Mouse (Mus musculus) midbrain, embryonic 13.5 days (tissue): ENCODE measurements around the gene Olfr19. TPM values are rescaled to one million over a fixed set of nuclear protein-coding genes. Genes with fewer than 3 reads are reported as not detected.
"Not testable (repeated sequence)": the region's sequence is repeated elsewhere in the genome, so short reads cannot be mapped to it uniquely, and the experiment has no call there.

ENCODE experiments used
- ATAC-seq: fragments of 200-750 bp; cut with Nextera tagmentation; 2 replicates; pipeline ENCODE4 v1.8.0; 2017; ENCODE audit warnings: mild to moderate bottlenecking, moderate TSS enrichment, moderate library complexity
- H3K27ac ChIP-seq: fragments of 300-500 bp; sonication (generic); 2 replicates; pipeline ENCODE4 v1.5.1; 2015; ENCODE audit warnings: inconsistent platforms, mild to moderate bottlenecking, moderate library complexity
- H3K27me3 ChIP-seq: fragments of 300-500 bp; sonication (generic); 2 replicates; pipeline ENCODE4 v1.6.1; 2015; ENCODE audit warnings: mild to moderate bottlenecking, inconsistent platforms
- H3K36me3 ChIP-seq: fragments of 300-500 bp; sonication (generic); 2 replicates; pipeline ENCODE4 v1.6.1; 2015; ENCODE audit warnings: mild to moderate bottlenecking, inconsistent platforms
- H3K4me1 ChIP-seq: fragments of 300-500 bp; sonication (generic); replicated peaks from 2 replicates; pipeline ENCODE4 v1.6.1; 2015; ENCODE audit warnings: inconsistent platforms
- H3K4me2 ChIP-seq: fragments of 300-500 bp; sonication (generic); replicated peaks from 2 replicates; pipeline ENCODE4 v1.6.1; 2015; ENCODE audit warnings: moderate library complexity, mild to moderate bottlenecking, inconsistent platforms
- H3K4me3 ChIP-seq: fragments of 300-500 bp; sonication (generic); replicated peaks from 2 replicates; pipeline ENCODE4 v1.5.1; 2015; ENCODE audit warnings: mild to moderate bottlenecking, inconsistent platforms
- H3K9ac ChIP-seq: fragments of 300-500 bp; sonication (generic); replicated peaks from 2 replicates; pipeline ENCODE4 v1.6.1; 2015; ENCODE audit warnings: mild to moderate bottlenecking, inconsistent platforms
- H3K9me3 ChIP-seq: fragments of 300-500 bp; sonication (generic); 2 replicates; pipeline ENCODE4 v1.6.1; 2016; ENCODE audit warnings: mild to moderate bottlenecking, inconsistent platforms
- WGBS: fragments of 180-500 bp; shearing (Covaris S2); methylation state at CpG from one replicate; pipeline ENCODE4 v1.1.7; 2015; 5-methylcytosine and 5-hydroxymethylcytosine counted together
- polyA plus RNA-seq: library from polyadenylated mRNA; unstranded; fragments of >200 nt; fragmentation: Nextera tagmentation; extraction: Ambion mirVana; gene quantifications from 2 replicates; pipeline ENCODE4 v1.2.1, GENCODE M21; 2015

Gene Olfr19
- not detected in 2 replicates for polyA plus RNA-seq

GRCm38 (mm10) chr16:16676305-16676704 lies at the start of gene Olfr19:
Olfr19 (minus strand) TSS chr16:16676405.
- H3K9ac ChIP-seq = no peak within 1 kb of the TSS
- WGBS = 70% methylated on average over 2 of the region's 2 CpGs
- no peaks in the 10 kb centered on the region for H3K27me3 ChIP-seq
- no peak within 1 kb of the TSS for H3K27ac ChIP-seq
- no peak for ATAC-seq
- no peaks in the 10 kb centered on the region for H3K36me3 ChIP-seq
- H3K4me1 ChIP-seq = no peaks in the 10 kb centered on the region
- H3K4me3 ChIP-seq = no peak within 1 kb of the TSS
- H3K9me3 ChIP-seq = no peaks in the 10 kb centered on the region
- H3K4me2 ChIP-seq = no peak within 1 kb of the TSS

DNA sequence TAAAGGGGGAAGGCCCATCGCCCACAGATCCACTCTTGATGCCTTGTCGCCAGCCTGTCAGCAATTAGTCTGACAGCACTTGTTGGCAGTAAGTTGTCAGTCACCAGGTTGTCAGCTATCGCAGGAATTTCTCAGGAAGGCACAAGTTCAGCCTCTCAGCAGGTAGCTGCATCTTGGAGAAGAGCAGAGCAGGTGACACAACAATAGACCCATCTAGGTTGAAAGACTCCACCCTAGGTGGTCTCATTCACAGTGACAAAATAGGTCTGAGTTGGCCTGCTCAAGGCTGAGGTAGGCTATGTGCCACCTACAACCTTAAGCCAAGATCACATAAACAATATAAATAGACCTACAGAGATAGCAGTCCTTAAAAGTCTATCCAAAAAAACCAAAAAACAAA lies 8.8 kb upstream of the Olfr19 start:
- H3K4me2 ChIP-seq = no peak overlapping the region
- no peak overlapping the region for H3K9ac ChIP-seq
- WGBS = 68% methylated on average over 3 of the region's 3 CpGs
- no peaks in the 10 kb centered on the region for H3K36me3 ChIP-seq
- no peaks in the 10 kb centered on the region for H3K9me3 ChIP-seq
- no peak overlapping the region for H3K4me3 ChIP-seq
- H3K4me1 ChIP-seq = no peaks in the 10 kb centered on the region
- no peak for ATAC-seq
- H3K27me3 ChIP-seq = no peaks in the 10 kb centered on the region
- no peak overlapping the region for H3K27ac ChIP-seq

- no peak overlapping the region for H3K27ac ChIP-seq
- H3K9me3 ChIP-seq = no peaks in the 10 kb centered on the region
- no peaks in the 10 kb centered on the region for H3K27me3 ChIP-seq
- no peak overlapping the region for H3K4me2 ChIP-seq
- H3K9ac ChIP-seq = no peak overlapping the region
- no peaks in the 10 kb centered on the region for H3K36me3 ChIP-seq
- no peaks in the 10 kb centered on the region for H3K4me1 ChIP-seq
- WGBS = 84% methylated on average over 2 of the region's 2 CpGs
- no peak overlapping the region for H3K4me3 ChIP-seq
- no peak for ATAC-seq
Observed at GRCm38 (mm10) chr16:16684053-16684452, 7.8 kb upstream of the Olfr19 start.

- Histone ChIP-seq H3K27ac (no peak overlapping the region), H3K4me3 (no peak overlapping the region), H3K27me3 (no peaks in the 10 kb centered on the region), H3K9me3 (no peaks in the 10 kb centered on the region), H3K4me1 (no peaks in the 10 kb centered on the region), H3K36me3 (no peaks in the 10 kb centered on the region), H3K9ac (no peak overlapping the region), H3K4me2 (no peak overlapping the region)
- no peak for ATAC-seq
- 91% methylated on average over 4 of the region's 4 CpGs for WGBS
Observed at GRCm38 (mm10) chr16:16664994-16665393, 11.2 kb downstream of the Olfr19 start.

- H3K4me3 ChIP-seq, H3K36me3 ChIP-seq, H3K27me3 ChIP-seq, H3K9ac ChIP-seq, H3K4me1 ChIP-seq, H3K27ac ChIP-seq, ATAC-seq, H3K9me3 ChIP-seq, H3K4me2 ChIP-seq: not testable (repeated sequence)
Observed at GRCm38 (mm10) chr16:16664516-16664915, 11.7 kb downstream of the Olfr19 start.

GRCm38 (mm10) chr16:16645148-16645547 lies 31.1 kb downstream of the Olfr19 start:
- 95% methylated on average over 1 of the region's 1 CpGs for WGBS
- no peaks in the 10 kb centered on the region for H3K36me3 ChIP-seq
- no peak for ATAC-seq

GRCm38 (mm10) chr16:16633730-16634129 lies 42.5 kb downstream of the Olfr19 start:
- no peak overlapping the region for H3K4me3 ChIP-seq
- H3K9me3 ChIP-seq = peaks cover 7% of the 10 kb centered on the region; the same call in 1 of the 2 replicates
- no peak overlapping the region for H3K9ac ChIP-seq
- no peaks in the 10 kb centered on the region for H3K27me3 ChIP-seq
- no peak overlapping the region for H3K27ac ChIP-seq
- no peak for ATAC-seq
- H3K4me2 ChIP-seq = no peak overlapping the region
- H3K4me1 ChIP-seq = no peaks in the 10 kb centered on the region
- no peaks in the 10 kb centered on the region for H3K36me3 ChIP-seq

More at GRCm38 (mm10) chr16:16645148-16645547, 31.1 kb downstream of the Olfr19 start:
- no peak overlapping the region for H3K4me2 ChIP-seq
- no peaks in the 10 kb centered on the region for H3K4me1 ChIP-seq
- H3K27me3 ChIP-seq = no peaks in the 10 kb centered on the region
- H3K4me3 ChIP-seq = no peak overlapping the region
- H3K9ac ChIP-seq = no peak overlapping the region
- no peak overlapping the region for H3K27ac ChIP-seq
- H3K9me3 ChIP-seq = no peaks in the 10 kb centered on the region

Other genes with a start within 250 kb of the Olfr19 start
- 26.2 and 26.8 TPM in 2 replicates for gene Fgd4, start 75.9 kb downstream of the Olfr19 start, polyA plus RNA-seq
- gene Spag6l, start 153.1 kb upstream of the Olfr19 start, polyA plus RNA-seq = 11.4 and 11.8 TPM in 2 replicates
- gene Igll1, start 187.6 kb upstream of the Olfr19 start, polyA plus RNA-seq = 0.21 and 0.24 TPM in 2 replicates
- gene Top3b, start 194.3 kb upstream of the Olfr19 start, polyA plus RNA-seq = 73.7 and 76.4 TPM in 2 replicates
- 1.5 and 1.6 TPM in 2 replicates for gene Vpreb1, start 194.4 kb upstream of the Olfr19 start, polyA plus RNA-seq
- 26.9 and 29.4 TPM in 2 replicates for gene Ppm1f, start 220.1 kb upstream of the Olfr19 start, polyA plus RNA-seq